Mouse (Mus musculus) midbrain, embryonic 11.5 days (tissue): ENCODE data around the gene Mamdc2. TPM values are rescaled to one million over a fixed set of nuclear protein-coding genes. Genes with fewer than 3 reads are reported as not detected.

ENCODE experiments used
- ATAC-seq: fragments of 200-750 bp; cut with Nextera tagmentation; 2 replicates; pipeline ENCODE4 v1.8.0; 2017; ENCODE audit warnings: moderate TSS enrichment, moderate library complexity; ENCODE audit not compliant: low FRiP score
- DNase-seq: peaks from one replicate; pipeline ENCODE4 v3.0.0; 2015; ENCODE audit warnings: low spot score; ENCODE audit errors: missing footprints
- H3K27ac ChIP-seq: fragments of 300-500 bp; sonication (generic); 2 replicates; pipeline ENCODE4 v1.5.1; 2014; ENCODE audit warnings: low read depth, low read length
- H3K27me3 ChIP-seq: fragments of 300-500 bp; sonication (generic); 2 replicates; pipeline ENCODE4 v1.6.1; 2014; ENCODE audit warnings: mild to moderate bottlenecking, low read length, moderate library complexity, mixed read lengths; ENCODE audit not compliant: control insufficient read depth, insufficient read depth
- H3K36me3 ChIP-seq: fragments of 300-500 bp; sonication (generic); 2 replicates; pipeline ENCODE4 v1.6.1; 2014; ENCODE audit warnings: mild to moderate bottlenecking, low read length, moderate library complexity, mixed read lengths; ENCODE audit not compliant: control insufficient read depth, insufficient read depth
- H3K4me1 ChIP-seq: fragments of 300-500 bp; sonication (generic); 2 replicates; pipeline ENCODE4 v1.6.1; 2014; ENCODE audit warnings: low read length; ENCODE audit not compliant: control insufficient read depth, insufficient read depth
- H3K4me2 ChIP-seq: fragments of 300-500 bp; sonication (generic); 2 replicates; pipeline ENCODE4 v1.6.1; 2014; ENCODE audit warnings: mild to moderate bottlenecking, moderate library complexity
- H3K4me3 ChIP-seq: fragments of 300-500 bp; sonication (generic); 2 replicates; pipeline ENCODE4 v1.5.1; 2014; ENCODE audit warnings: low read depth, low read length
- H3K9ac ChIP-seq: fragments of 300-500 bp; sonication (generic); 2 replicates; pipeline ENCODE4 v1.6.1; 2014; ENCODE audit warnings: low read length
- H3K9me3 ChIP-seq: fragments of 300-500 bp; sonication (generic); 2 replicates; pipeline ENCODE4 v1.6.1; 2016; ENCODE audit warnings: low read length; ENCODE audit not compliant: control insufficient read depth
- WGBS: fragments of 180-500 bp; shearing (Covaris S2); extraction: QIAGEN DNeasy Blood & Tissue Kit; methylation state at CpG from one replicate; pipeline ENCODE4 v1.1.7; 2014; 5-methylcytosine and 5-hydroxymethylcytosine counted together
- polyA plus RNA-seq: library from polyadenylated mRNA; unstranded; fragments of >200 nt; fragmentation: Nextera tagmentation; extraction: Ambion mirVana; gene quantifications from 2 replicates; pipeline ENCODE4 v1.2.1, GENCODE M21; 2014

Mamdc2 gene
- polyA plus RNA-seq, 1 experiment from 2014 or later = 1.5 TPM

- WGBS = 72% methylated on average over 5 of the region's 5 CpGs
- Histone ChIP-seq H3K4me3 (no peak overlapping the region), H3K27me3 (no peaks in the 10 kb centered on the region), H3K27ac (no peak overlapping the region), H3K4me2 (no peak overlapping the region), H3K36me3 (no peaks in the 10 kb centered on the region), H3K4me1 (no peaks in the 10 kb centered on the region), H3K9ac (no peak overlapping the region), H3K9me3 (no peaks in the 10 kb centered on the region)
- ATAC-seq = no peak
- no peak for DNase-seq
These were observed 47.8 kb downstream of the Mamdc2 start for GRCm38 (mm10) chr19:23400485-23400884.

GRCm38 (mm10) chr19:23395956-23396355, 52.3 kb downstream of the Mamdc2 start:
- Histone ChIP-seq H3K9me3 (no peaks in the 10 kb centered on the region), H3K27ac (no peak overlapping the region), H3K4me1 (no peaks in the 10 kb centered on the region), H3K4me2 (no peak overlapping the region), H3K4me3 (no peak overlapping the region), H3K9ac (no peak overlapping the region), H3K27me3 (no peaks in the 10 kb centered on the region), H3K36me3 (no peaks in the 10 kb centered on the region)
- WGBS = 56% methylated on average over 2 of the region's 2 CpGs
- no peak for DNase-seq
- no peak for ATAC-seq

- ATAC-seq (no peak), DNase-seq (no peak)
- no peak overlapping the region for H3K9ac ChIP-seq
- H3K4me1 ChIP-seq = no peaks in the 10 kb centered on the region
- no peaks in the 10 kb centered on the region for H3K36me3 ChIP-seq
- no peaks in the 10 kb centered on the region for H3K9me3 ChIP-seq
- H3K27me3 ChIP-seq = no peaks in the 10 kb centered on the region
- WGBS = 84% methylated on average over 1 of the region's 1 CpGs
- no peak overlapping the region for H3K4me2 ChIP-seq
- H3K4me3 ChIP-seq = no peak overlapping the region
- H3K27ac ChIP-seq = no peak overlapping the region
These were observed 53.6 kb downstream of the Mamdc2 start for GRCm38 (mm10) chr19:23394597-23394996.

GRCm38 (mm10) chr19:23388862-23389272, 59.4 kb downstream of the Mamdc2 start:
- no peak overlapping the region for H3K4me3 ChIP-seq

GRCm38 (mm10) chr19:23388083-23388861, 60.0 kb downstream of the Mamdc2 start:
- Histone ChIP-seq H3K27me3 (no peaks in the 10 kb centered on the region), H3K9ac (no peak overlapping the region), H3K4me2 (no peak overlapping the region), H3K4me1 (peaks cover 5% of the 10 kb centered on the region), H3K9me3 (no peaks in the 10 kb centered on the region), H3K27ac (no peak overlapping the region; the same call in 1 of the 2 replicates), H3K4me3 (no peak overlapping the region), H3K36me3 (no peaks in the 10 kb centered on the region)
- 39% methylated on average over 7 of the region's 7 CpGs for WGBS
- ATAC-seq = peak; percentile 48; the same call in 1 of the 2 replicates
- DNase-seq = no peak

More at GRCm38 (mm10) chr19:23388862-23389272, 59.4 kb downstream of the Mamdc2 start:
- Histone ChIP-seq H3K9me3 (no peaks in the 10 kb centered on the region), H3K4me1 (peaks cover 5% of the 10 kb centered on the region), H3K27ac (no peak overlapping the region; the same call in 1 of the 2 replicates), H3K36me3 (no peaks in the 10 kb centered on the region), H3K9ac (no peak overlapping the region), H3K4me2 (no peak overlapping the region), H3K27me3 (no peaks in the 10 kb centered on the region)
- ATAC-seq = peak; percentile 70
- DNase-seq = peak; percentile 91
- 37% methylated on average over 4 of the region's 4 CpGs for WGBS

- Histone ChIP-seq H3K27ac (no peak overlapping the region), H3K9ac (no peak overlapping the region), H3K4me1 (no peaks in the 10 kb centered on the region), H3K9me3 (no peaks in the 10 kb centered on the region), H3K4me2 (no peak overlapping the region), H3K36me3 (no peaks in the 10 kb centered on the region), H3K27me3 (no peaks in the 10 kb centered on the region), H3K4me3 (no peak overlapping the region)
- WGBS = 74% methylated on average over 2 of the region's 2 CpGs
- ATAC-seq (no peak), DNase-seq (no peak)
These were observed 65.8 kb downstream of the Mamdc2 start for GRCm38 (mm10) chr19:23382396-23382795.

- 83% methylated on average over 4 of the region's 4 CpGs for WGBS
These were observed 67.3 kb downstream of the Mamdc2 start for GRCm38 (mm10) chr19:23380968-23381367.

GRCm38 (mm10) chr19:23379752-23380504, 68.3 kb downstream of the Mamdc2 start:
- H3K9ac ChIP-seq = no peak overlapping the region

More at GRCm38 (mm10) chr19:23380968-23381367, 67.3 kb downstream of the Mamdc2 start:
- ATAC-seq (no peak), DNase-seq (no peak)
- H3K4me3 ChIP-seq = no peak overlapping the region
- H3K4me1 ChIP-seq = peaks cover 2% of the 10 kb centered on the region; the same call in 1 of the 2 replicates
- H3K9me3 ChIP-seq = no peaks in the 10 kb centered on the region
- H3K9ac ChIP-seq = no peak overlapping the region
- H3K27me3 ChIP-seq = no peaks in the 10 kb centered on the region
- H3K36me3 ChIP-seq = no peaks in the 10 kb centered on the region
- H3K4me2 ChIP-seq = no peak overlapping the region
- no peak overlapping the region for H3K27ac ChIP-seq

More at GRCm38 (mm10) chr19:23379752-23380504, 68.3 kb downstream of the Mamdc2 start:
- peaks cover 2% of the 10 kb centered on the region; the same call in 1 of the 2 replicates for H3K4me1 ChIP-seq
- H3K4me2 ChIP-seq = no peak overlapping the region
- ATAC-seq (no peak), DNase-seq (no peak)
- H3K4me3 ChIP-seq = no peak overlapping the region
- no peaks in the 10 kb centered on the region for H3K36me3 ChIP-seq
- no peaks in the 10 kb centered on the region for H3K27me3 ChIP-seq
- no peaks in the 10 kb centered on the region for H3K9me3 ChIP-seq
- no peak overlapping the region for H3K27ac ChIP-seq
- WGBS = 85% methylated on average over 8 of the region's 8 CpGs
